Mouse (Mus musculus) retina, adult 2 months (tissue): Measurements from ENCODE around the gene Erg28.

Experiments
- DNase-seq: peaks from one replicate; pipeline ENCODE4 v3.0.0-alpha.2; 2012; ENCODE audit warnings: low read depth, low spot score

The Erg28 gene

GRCm38 (mm10) chr12:85824438-85825264 lies at the start of gene Erg28, which contains the start of gene Ttll5:
Erg28 (minus strand) TSS chr12:85824550.
Ttll5 (plus strand) TSS chr12:85824659.
- DNase-seq, result peak; percentile 89

- DNase-seq, result no peak
These were observed 45.1 kb upstream of the Erg28 start for GRCm38 (mm10) chr12:85869423-85869822.

- no peak for DNase-seq
These were observed 42.8 kb upstream of the Erg28 start for GRCm38 (mm10) chr12:85867125-85867524.

- DNase-seq, result peak; percentile 57
These were observed 42.3 kb upstream of the Erg28 start for GRCm38 (mm10) chr12:85866624-85867023.

GRCm38 (mm10) chr12:85865526-85865925 lies 41.2 kb upstream of the Erg28 start:
- peak; percentile 50 for DNase-seq

GRCm38 (mm10) chr12:85862514-85862913 lies 38.2 kb upstream of the Erg28 start:
- DNase-seq, result no peak

- no peak for DNase-seq
These were observed 35.3 kb upstream of the Erg28 start for GRCm38 (mm10) chr12:85859511-85860189.

- DNase-seq, result no peak
These were observed 34.8 kb upstream of the Erg28 start for GRCm38 (mm10) chr12:85859111-85859510.

GRCm38 (mm10) chr12:85857300-85857699 lies 33.0 kb upstream of the Erg28 start:
- no peak for DNase-seq

GRCm38 (mm10) chr12:85854271-85854670 lies 29.9 kb upstream of the Erg28 start:
- DNase-seq, result no peak

- no peak for DNase-seq
These were observed 29.5 kb upstream of the Erg28 start for GRCm38 (mm10) chr12:85853836-85854235.

GRCm38 (mm10) chr12:85850661-85851060 lies 26.3 kb upstream of the Erg28 start:
- no peak for DNase-seq

GRCm38 (mm10) chr12:85848164-85848958 lies 24.0 kb upstream of the Erg28 start:
- DNase-seq, result no peak

- no peak for DNase-seq
These were observed 15.1 kb upstream of the Erg28 start for GRCm38 (mm10) chr12:85839371-85840000.

GRCm38 (mm10) chr12:85837765-85838164 lies 13.4 kb upstream of the Erg28 start:
- DNase-seq, result no peak

GRCm38 (mm10) chr12:85834543-85834942 lies 10.2 kb upstream of the Erg28 start:
- no peak for DNase-seq

GRCm38 (mm10) chr12:85830691-85831090 lies 6.3 kb upstream of the Erg28 start:
- DNase-seq, result no peak

GRCm38 (mm10) chr12:85829866-85830265 lies 5.5 kb upstream of the Erg28 start:
- DNase-seq, result no peak

- no peak for DNase-seq
These were observed 4.5 kb upstream of the Erg28 start for GRCm38 (mm10) chr12:85828856-85829255.

- DNase-seq, result no peak
These were observed 1.5 kb upstream of the Erg28 start for GRCm38 (mm10) chr12:85825822-85826221.

GRCm38 (mm10) chr12:85825361-85825760 lies 1.0 kb upstream of the Erg28 start:
- DNase-seq, result no peak

- DNase-seq, result no peak
These were observed 2.3 kb downstream of the Erg28 start for GRCm38 (mm10) chr12:85822051-85822450.
